Mouse (Mus musculus) midbrain, embryonic 14.5 days (tissue): ENCODE data around the gene Tsen2. TPM values are rescaled to one million over a fixed set of nuclear protein-coding genes. Genes with fewer than 3 reads are reported as not detected.

Experiments
- ATAC-seq: fragments of 200-750 bp; cut with Nextera tagmentation; 2 replicates; pipeline ENCODE4 v1.8.0; 2017; ENCODE audit warnings: moderate number of reproducible peaks, moderate library complexity; ENCODE audit not compliant: low FRiP score, low TSS enrichment
- DNase-seq: peaks from one replicate; pipeline ENCODE4 v3.0.0-alpha.2; 2015
- H3K27ac ChIP-seq: fragments of 300-500 bp; sonication (generic); replicated peaks from 2 replicates; pipeline ENCODE4 v1.5.1; 2014; ENCODE audit warnings: mild to moderate bottlenecking, low read depth, low read length, moderate library complexity
- H3K27me3 ChIP-seq: fragments of 300-500 bp; sonication (generic); 2 replicates; pipeline ENCODE4 v1.6.1; 2014; ENCODE audit warnings: low read length, control low read depth, mixed read lengths; ENCODE audit not compliant: control insufficient read depth, insufficient read depth
- H3K36me3 ChIP-seq: fragments of 300-500 bp; sonication (generic); 2 replicates; pipeline ENCODE4 v1.6.1; 2014; ENCODE audit warnings: low read length, control low read depth; ENCODE audit not compliant: control insufficient read depth, insufficient read depth
- H3K4me1 ChIP-seq: fragments of 300-500 bp; sonication (generic); 2 replicates; pipeline ENCODE4 v1.6.1; 2014; ENCODE audit warnings: mild to moderate bottlenecking, antibody characterized with exemption, low read length, control low read depth; ENCODE audit not compliant: control insufficient read depth, insufficient read depth
- H3K4me2 ChIP-seq: fragments of 300-500 bp; sonication (generic); 2 replicates; pipeline ENCODE4 v1.6.1; 2014; ENCODE audit warnings: mild to moderate bottlenecking, low read length, moderate library complexity
- H3K4me3 ChIP-seq: fragments of 300-500 bp; sonication (generic); replicated peaks from 2 replicates; pipeline ENCODE4 v1.5.1; 2014; ENCODE audit warnings: low read depth, low read length
- H3K9ac ChIP-seq: fragments of 300-500 bp; sonication (generic); replicated peaks from 2 replicates; pipeline ENCODE4 v1.6.1; 2014; ENCODE audit warnings: mild to moderate bottlenecking, low read length, moderate library complexity
- H3K9me3 ChIP-seq: fragments of 300-500 bp; sonication (generic); 2 replicates; pipeline ENCODE4 v1.6.1; 2016; ENCODE audit warnings: low read length, control low read depth, mixed read lengths; ENCODE audit not compliant: control insufficient read depth
- WGBS: fragments of 180-500 bp; shearing (Covaris S2); extraction: QIAGEN DNeasy Blood & Tissue Kit; methylation state at CpG from one replicate; pipeline ENCODE4 v1.1.7; 2014; 5-methylcytosine and 5-hydroxymethylcytosine counted together
- polyA plus RNA-seq: library from polyadenylated mRNA; unstranded; fragments of >200 nt; fragmentation: Nextera tagmentation; extraction: Ambion mirVana; gene quantifications from 2 replicates; pipeline ENCODE4 v1.2.1, GENCODE M21; 2014

The Tsen2 gene
- polyA plus RNA-seq, 1 experiment from 2014 or later, result 34.4 TPM

DNA sequence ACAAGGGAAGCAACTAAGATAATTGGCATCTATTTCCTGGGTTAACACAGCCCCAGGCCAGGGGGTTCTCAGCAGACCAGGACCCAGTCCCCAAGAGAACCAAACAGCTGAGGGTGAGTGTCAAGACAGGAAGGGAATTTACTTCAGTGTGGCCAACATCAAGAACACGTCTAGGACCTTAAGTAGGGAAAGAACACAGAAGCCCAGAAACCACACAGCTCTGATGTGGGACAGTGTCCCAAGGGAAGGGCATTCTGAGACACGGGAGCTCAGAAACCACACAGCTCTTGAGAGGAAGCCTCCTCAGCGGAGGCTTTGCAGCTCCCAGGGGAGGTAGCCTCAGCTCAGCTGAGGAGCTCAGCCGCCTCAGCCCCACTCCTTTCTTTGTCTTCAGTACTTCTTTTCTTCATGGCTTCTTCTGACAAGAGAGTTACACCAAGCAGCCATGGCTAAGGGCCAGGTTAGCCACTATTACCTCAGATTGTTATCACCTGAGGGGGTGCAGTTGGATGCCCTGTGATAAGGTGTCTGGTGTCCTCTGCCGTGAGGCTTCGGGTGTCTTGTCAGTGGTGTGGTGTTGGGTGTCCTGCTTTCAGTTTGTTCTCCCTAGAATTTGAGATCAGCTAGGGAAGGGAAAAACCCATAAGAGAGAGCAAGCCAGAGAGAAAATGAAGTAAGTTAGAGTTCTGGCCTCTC is 39.1 kb downstream of the Tsen2 start:
- Histone ChIP-seq H3K4me2 (no peak overlapping the region), H3K9me3 (no peaks in the 10 kb centered on the region), H3K4me3 (no peak overlapping the region), H3K36me3 (peaks cover 17% of the 10 kb centered on the region), H3K4me1 (no peaks in the 10 kb centered on the region), H3K27ac (no peak overlapping the region), H3K27me3 (no peaks in the 10 kb centered on the region), H3K9ac (no peak overlapping the region)
- ATAC-seq (no peak), DNase-seq (no peak)
- 82% methylated on average over 6 of the region's 6 CpGs for WGBS

DNA sequence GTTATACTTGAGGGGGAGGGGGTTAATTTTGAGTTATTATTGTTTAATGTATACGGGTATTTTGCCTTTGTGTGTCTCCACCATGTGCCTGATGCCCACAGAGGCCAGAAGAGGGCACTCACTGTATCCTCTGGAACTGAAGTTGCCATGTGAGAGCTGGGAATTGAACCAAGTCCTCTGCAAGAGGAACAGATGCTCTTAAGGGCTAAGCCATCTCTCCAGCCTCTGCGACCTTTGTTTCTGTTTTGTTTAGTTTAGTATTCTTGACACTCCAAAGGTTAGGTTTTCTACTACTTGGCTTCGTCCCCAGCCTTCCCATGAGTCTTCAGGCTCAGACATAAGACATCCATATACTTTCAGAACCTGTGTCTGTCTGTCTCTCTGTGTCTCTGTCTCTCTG is 39.7 kb downstream of the Tsen2 start:
- Histone ChIP-seq H3K4me2 (no peak overlapping the region), H3K4me3 (no peak overlapping the region), H3K4me1 (no peaks in the 10 kb centered on the region), H3K36me3 (peaks cover 13% of the 10 kb centered on the region; the same call in 1 of the 2 replicates), H3K27ac (no peak overlapping the region), H3K9me3 (no peaks in the 10 kb centered on the region), H3K9ac (no peak overlapping the region), H3K27me3 (no peaks in the 10 kb centered on the region)
- WGBS, result 84% methylated on average over 3 of the region's 3 CpGs
- DNase-seq (no peak), ATAC-seq (no peak)

DNA sequence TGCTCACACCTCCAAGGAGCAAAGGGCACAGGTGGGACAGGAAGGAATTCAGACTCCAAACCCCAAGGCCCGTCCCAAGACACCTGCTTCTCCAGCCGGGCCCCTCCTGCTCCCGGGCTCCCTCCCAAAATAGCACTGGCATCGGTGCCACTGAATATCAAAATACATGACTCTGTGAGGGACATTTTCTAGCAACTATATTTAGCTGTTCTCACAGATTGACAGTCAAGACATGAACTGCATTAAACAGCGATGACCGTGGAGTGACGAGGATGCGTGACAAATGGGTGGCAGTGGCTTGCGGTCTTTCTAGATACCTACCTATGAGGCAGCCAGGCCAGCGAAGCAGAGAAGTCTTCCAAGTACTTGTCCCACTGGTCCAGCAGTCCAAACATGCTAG is 41.9 kb downstream of the Tsen2 start:
- no peaks in the 10 kb centered on the region for H3K9me3 ChIP-seq
- no peak overlapping the region for H3K4me3 ChIP-seq
- H3K27ac ChIP-seq, result no peak overlapping the region
- H3K27me3 ChIP-seq, result no peaks in the 10 kb centered on the region
- WGBS, result 86% methylated on average over 10 of the region's 10 CpGs
- H3K36me3 ChIP-seq, result 0 out of 2 replicates have a peak, but pooled peaks cover under 1% of the 10 kb centered on the region
- ATAC-seq (no peak), DNase-seq (no peak)
- H3K4me1 ChIP-seq, result no peaks in the 10 kb centered on the region
- no peak overlapping the region for H3K9ac ChIP-seq
- no peak overlapping the region for H3K4me2 ChIP-seq

GRCm38 (mm10) chr6:115591692-115592359 is 47.4 kb downstream of the Tsen2 start:
- Histone ChIP-seq H3K4me2 (no peak overlapping the region), H3K9me3 (no peaks in the 10 kb centered on the region), H3K9ac (no peak overlapping the region), H3K27me3 (no peaks in the 10 kb centered on the region), H3K4me1 (no peaks in the 10 kb centered on the region), H3K27ac (no peak overlapping the region), H3K4me3 (no peak overlapping the region), H3K36me3 (no peaks in the 10 kb centered on the region)
- WGBS, result 87% methylated on average over 19 of the region's 19 CpGs
- DNase-seq (no peak), ATAC-seq (no peak)

GRCm38 (mm10) chr6:115592458-115592857 is 48.0 kb downstream of the Tsen2 start, which contains the start of gene Mkrn2os:
Gene Mkrn2os (minus strand): TSS chr6:115592576.
- Histone ChIP-seq H3K36me3 (no peaks in the 10 kb centered on the region), H3K27ac (no peak within 1 kb of the TSS), H3K4me1 (no peaks in the 10 kb centered on the region), H3K9ac (no peak within 1 kb of the TSS), H3K27me3 (no peaks in the 10 kb centered on the region), H3K9me3 (no peaks in the 10 kb centered on the region), H3K4me2 (no peak within 1 kb of the TSS), H3K4me3 (no peak within 1 kb of the TSS)
- no peak for ATAC-seq
- DNase-seq, result no peak
- 63% methylated on average over 5 of the region's 5 CpGs for WGBS

GRCm38 (mm10) chr6:115593252-115593651 is 48.8 kb downstream of the Tsen2 start:
- Histone ChIP-seq H3K4me3 (no peak overlapping the region), H3K27ac (no peak overlapping the region), H3K9ac (no peak overlapping the region), H3K4me2 (no peak overlapping the region), H3K4me1 (no peaks in the 10 kb centered on the region), H3K36me3 (no peaks in the 10 kb centered on the region), H3K9me3 (no peaks in the 10 kb centered on the region), H3K27me3 (no peaks in the 10 kb centered on the region)
- WGBS, result 86% methylated on average over 4 of the region's 4 CpGs
- DNase-seq (no peak), ATAC-seq (no peak)

- Histone ChIP-seq H3K4me1 (no peaks in the 10 kb centered on the region), H3K9me3 (no peaks in the 10 kb centered on the region), H3K27ac (no peak overlapping the region), H3K27me3 (no peaks in the 10 kb centered on the region), H3K36me3 (no peaks in the 10 kb centered on the region), H3K4me2 (no peak overlapping the region), H3K9ac (no peak overlapping the region), H3K4me3 (no peak overlapping the region)
- ATAC-seq (no peak), DNase-seq (no peak)
- WGBS, result 83% methylated on average over 3 of the region's 3 CpGs
These were observed 50.0 kb downstream of the Tsen2 start for GRCm38 (mm10) chr6:115594463-115594862.

DNA sequence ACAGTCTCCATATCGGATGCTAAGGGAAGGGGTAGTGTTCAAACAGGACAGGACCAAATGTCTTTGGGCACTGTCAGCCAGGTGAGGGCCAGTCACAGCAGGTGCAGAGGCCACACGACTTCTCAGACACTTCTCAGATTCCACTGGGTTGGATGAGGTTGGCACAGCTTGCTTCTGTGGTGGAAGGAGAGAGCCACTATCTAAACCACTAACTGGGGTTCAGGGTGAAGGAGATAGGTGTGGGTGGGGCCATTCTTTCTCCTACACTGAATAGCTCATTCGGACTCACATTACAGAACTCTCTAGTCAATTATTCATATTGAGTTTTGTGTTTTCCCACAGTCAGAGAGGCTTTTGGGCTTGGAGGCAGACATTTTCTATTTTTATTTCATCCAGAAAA is 51.2 kb downstream of the Tsen2 start:
- DNase-seq (no peak), ATAC-seq (no peak)
- 62% methylated on average over 3 of the region's 3 CpGs for WGBS
- H3K9ac ChIP-seq, result no peak overlapping the region
- H3K9me3 ChIP-seq, result no peaks in the 10 kb centered on the region
- no peak overlapping the region for H3K4me2 ChIP-seq
- no peaks in the 10 kb centered on the region for H3K36me3 ChIP-seq
- H3K27me3 ChIP-seq, result no peaks in the 10 kb centered on the region
- H3K4me1 ChIP-seq, result no peaks in the 10 kb centered on the region
- no peak overlapping the region for H3K27ac ChIP-seq
- no peak overlapping the region for H3K4me3 ChIP-seq

- no peaks in the 10 kb centered on the region for H3K36me3 ChIP-seq
- peak overlapping the region; percentile 81; the same call in 1 of the 2 replicates for H3K4me3 ChIP-seq
- peak overlapping the region; percentile 77 for H3K4me2 ChIP-seq
- no peaks in the 10 kb centered on the region for H3K9me3 ChIP-seq
- no peaks in the 10 kb centered on the region for H3K27me3 ChIP-seq
- H3K9ac ChIP-seq, result no peak overlapping the region
- 0 out of 2 replicates have a peak overlapping the region, but pooled peaks have one; percentile 45 for H3K27ac ChIP-seq
- 66% methylated on average over 4 of the region's 4 CpGs for WGBS
- peak; percentile 50 for ATAC-seq
- peak; percentile 18 for DNase-seq
- peaks cover 11% of the 10 kb centered on the region for H3K4me1 ChIP-seq
These were observed 56.9 kb downstream of the Tsen2 start for GRCm38 (mm10) chr6:115601322-115601714.
